Mouse (Mus musculus) hindbrain, postnatal 0 days (tissue): ENCODE results near the gene Armc7. TPM values are rescaled to one million over a fixed set of nuclear protein-coding genes. Genes with fewer than 3 reads are reported as not detected.
"Not testable (repeated sequence)": the region's sequence is repeated elsewhere in the genome, so short reads cannot be mapped to it uniquely, and the experiment has no call there.

Experiments
- ATAC-seq: fragments of 200-750 bp; cut with Nextera tagmentation; 2 replicates; pipeline ENCODE4 v1.8.0; 2017; ENCODE audit warnings: mild to moderate bottlenecking, moderate TSS enrichment, moderate library complexity
- DNase-seq: peaks from one replicate; pipeline ENCODE4 v3.0.0-alpha.2; 2015; ENCODE audit warnings: low spot score
- H3K27ac ChIP-seq: fragments of 300-500 bp; sonication (generic); 2 replicates; pipeline ENCODE4 v1.5.1; 2014; ENCODE audit warnings: mild to moderate bottlenecking
- H3K27me3 ChIP-seq: fragments of 300-500 bp; sonication (generic); 2 replicates; pipeline ENCODE4 v1.6.1; 2014; ENCODE audit warnings: low read length, mixed read lengths; ENCODE audit not compliant: insufficient read depth
- H3K36me3 ChIP-seq: fragments of 300-500 bp; sonication (generic); 2 replicates; pipeline ENCODE4 v1.6.1; 2014; ENCODE audit warnings: low read length, mixed read lengths; ENCODE audit not compliant: insufficient read depth
- H3K4me1 ChIP-seq: fragments of 300-500 bp; sonication (generic); 2 replicates; pipeline ENCODE4 v1.6.1; 2014; ENCODE audit warnings: antibody characterized with exemption, low read length, mixed read lengths; ENCODE audit not compliant: insufficient read depth
- H3K4me2 ChIP-seq: fragments of 300-500 bp; sonication (generic); 2 replicates; pipeline ENCODE4 v1.6.1; 2014; ENCODE audit warnings: low read depth, mild to moderate bottlenecking, low read length, moderate library complexity, mixed read lengths
- H3K4me3 ChIP-seq: fragments of 300-500 bp; sonication (generic); 2 replicates; pipeline ENCODE4 v1.5.1; 2014; ENCODE audit warnings: low read length
- H3K9ac ChIP-seq: fragments of 300-500 bp; sonication (generic); replicated peaks from 2 replicates; pipeline ENCODE4 v1.6.1; 2014; ENCODE audit warnings: mild to moderate bottlenecking, low read length, moderate library complexity, mixed read lengths
- H3K9me3 ChIP-seq: fragments of 300-500 bp; sonication (generic); 2 replicates; pipeline ENCODE4 v1.6.1; 2016; ENCODE audit warnings: low read length, mixed read lengths
- CTCF ChIP-seq: IDR thresholded peaks from 2 replicates; pipeline ENCODE4 v1.5.1; 2016; ENCODE audit warnings: antibody characterized with exemption, control low read depth, low read depth
- WGBS: fragments of 180-500 bp; shearing (Covaris S2); extraction: QIAGEN DNeasy Blood & Tissue Kit; methylation state at CpG from one replicate; pipeline ENCODE4 v1.1.7; 2014; 5-methylcytosine and 5-hydroxymethylcytosine counted together
- polyA plus RNA-seq: library from polyadenylated mRNA; unstranded; fragments of >200 nt; fragmentation: Nextera tagmentation; extraction: Ambion mirVana; gene quantifications from 2 replicates; pipeline ENCODE4 v1.2.1, GENCODE M21; 2015
- total RNA-seq: library from RNA; depleted of rRNA; stranded (reverse); fragments of >200 nt; gene quantifications from 2 replicates; pipeline ENCODE4 v1.2.3, GENCODE M21; 2014

The Armc7 gene
- total and polyA plus RNA-seq, 2 experiments from 2014 or later = 11.0 to 11.8 TPM

DNA sequence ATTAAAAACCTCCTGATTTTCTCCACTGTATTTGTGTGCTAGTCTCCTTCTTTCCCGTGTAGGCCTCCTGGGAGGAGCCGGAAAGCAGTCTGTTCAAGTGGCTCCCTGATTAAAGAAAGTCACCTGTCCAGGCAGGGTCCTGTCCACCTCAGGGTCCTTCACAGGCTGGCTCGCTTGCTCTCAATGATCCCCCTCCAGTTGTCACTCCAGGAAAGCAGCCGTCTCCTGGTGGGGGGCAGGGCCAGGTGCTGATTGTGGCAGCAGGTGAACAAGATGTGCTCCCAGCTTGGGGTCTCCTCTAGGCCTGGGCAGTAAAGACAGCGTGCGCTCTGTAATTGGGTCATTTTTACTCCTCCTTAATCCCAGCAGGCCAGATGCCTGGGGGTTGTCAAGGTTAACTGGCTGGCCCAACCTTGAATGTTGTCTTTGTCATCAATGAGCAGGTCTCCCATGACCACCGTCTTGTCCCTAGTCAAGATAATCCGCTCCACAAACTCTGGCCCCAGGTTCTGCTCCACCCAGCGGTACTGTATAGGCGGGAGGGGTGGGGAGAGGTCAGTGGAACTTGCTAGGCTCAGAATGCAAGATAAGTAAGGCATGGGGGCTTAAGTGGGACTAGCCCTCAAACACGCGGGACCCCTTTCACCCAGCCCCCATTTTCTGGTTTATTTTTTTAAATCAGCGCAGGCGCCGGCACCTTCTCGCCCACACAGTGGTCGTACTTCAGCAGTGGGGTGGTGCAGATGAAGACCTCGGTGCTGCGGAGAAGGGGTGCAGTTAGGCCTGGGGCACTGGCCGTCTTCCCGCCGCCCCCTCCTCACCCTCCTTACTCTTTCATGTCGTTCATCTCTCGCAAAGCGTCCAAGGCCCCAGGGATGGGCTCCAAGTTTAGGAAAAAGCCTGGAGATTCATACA is 15.2 kb downstream of the Armc7 start:
- peak overlapping the region; percentile 76 for H3K9ac ChIP-seq
- peak overlapping the region; percentile 79 for H3K4me2 ChIP-seq
- no peaks in the 10 kb centered on the region for H3K9me3 ChIP-seq
- H3K27ac ChIP-seq = peak overlapping the region; percentile 87
- no peaks in the 10 kb centered on the region for H3K27me3 ChIP-seq
- peaks cover 5% of the 10 kb centered on the region; the same call in 1 of the 2 replicates for H3K4me1 ChIP-seq
- TF ChIP-seq CTCF = no peak
- peak overlapping the region; percentile 72 for H3K4me3 ChIP-seq
- no peak for DNase-seq
- no peaks in the 10 kb centered on the region; the same call in 1 of the 2 replicates for H3K36me3 ChIP-seq
- 22% methylated on average over 25 of the region's 25 CpGs for WGBS
- peak; percentile 19; the same call in 1 of the 2 replicates for ATAC-seq

DNA sequence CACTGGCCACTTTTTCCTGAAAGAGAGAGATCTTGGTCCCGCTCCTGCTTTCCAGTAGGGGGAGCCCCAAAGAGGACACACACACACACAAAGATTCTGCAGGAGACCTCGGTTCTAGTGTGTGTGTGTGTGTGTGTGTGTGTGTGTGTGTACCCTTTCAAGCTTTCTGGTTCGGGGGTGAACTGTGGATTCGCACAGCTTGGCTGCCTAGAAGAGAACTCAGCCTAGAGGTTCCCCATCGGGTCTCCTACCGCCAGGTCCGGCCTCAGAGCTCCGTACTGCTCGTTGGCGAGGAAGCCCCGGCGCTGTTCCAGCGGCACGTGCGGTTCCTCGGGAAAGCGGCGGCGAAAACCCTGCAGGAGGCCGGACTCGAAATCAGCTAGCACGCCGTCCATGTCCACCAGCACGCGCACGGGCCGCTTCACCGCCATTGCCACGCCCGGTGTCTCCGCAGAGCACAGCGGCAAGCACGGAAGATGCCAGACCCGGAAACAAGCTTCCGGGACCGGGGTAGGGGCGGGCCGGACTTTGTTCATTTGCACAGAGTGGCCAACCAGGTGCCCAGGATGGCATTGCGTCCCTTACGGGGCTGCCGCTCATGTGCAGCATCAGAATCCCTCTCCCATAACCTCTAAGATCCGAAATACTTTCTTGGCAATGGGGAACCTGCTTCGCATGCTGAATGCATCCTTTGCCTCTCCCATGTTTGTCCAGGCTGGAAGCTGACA is 16.1 kb downstream of the Armc7 start, which contains the start of gene Nt5c:
TSS of gene Nt5c (minus strand) at position 507 of the 728 bp plus-strand sequence.
- DNase-seq = peak; percentile 91
- H3K4me2 ChIP-seq = peak within 1 kb of the TSS; percentile 79

DNA sequence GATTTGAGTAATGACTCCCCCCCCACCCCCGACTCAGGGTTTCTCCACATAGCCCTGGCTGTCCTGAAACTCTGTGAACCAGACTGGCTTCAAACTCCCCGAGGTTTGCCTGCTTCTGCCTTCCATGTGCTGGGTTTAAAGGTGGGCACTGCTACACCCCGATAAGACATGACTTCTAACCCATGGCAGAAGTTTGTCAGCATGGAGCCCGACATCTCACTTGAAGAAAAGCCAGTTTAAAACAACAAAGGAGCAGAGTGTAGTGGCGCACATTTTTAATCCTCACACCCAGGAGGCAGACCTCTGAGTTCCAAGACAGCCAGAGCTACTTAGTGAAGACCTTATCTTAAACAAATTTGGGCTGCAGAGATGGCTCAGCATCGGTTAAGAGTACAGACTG is 16.9 kb downstream of the Armc7 start:
- no peak for TF ChIP-seq CTCF
- ATAC-seq (no peak), DNase-seq (no peak)
- H3K27ac ChIP-seq = no peak overlapping the region
- peak overlapping the region; percentile 72 for H3K4me3 ChIP-seq
- H3K27me3 ChIP-seq = no peaks in the 10 kb centered on the region
- peak overlapping the region; percentile 76; the same call in 1 of the 2 replicates for H3K9ac ChIP-seq
- WGBS = 37% methylated on average over 6 of the region's 6 CpGs
- peaks cover 5% of the 10 kb centered on the region; the same call in 1 of the 2 replicates for H3K4me1 ChIP-seq
- H3K36me3 ChIP-seq = no peaks in the 10 kb centered on the region; the same call in 1 of the 2 replicates
- H3K4me2 ChIP-seq = peak overlapping the region; percentile 79
- no peaks in the 10 kb centered on the region for H3K9me3 ChIP-seq

More for the DNA sequence above, 16.1 kb downstream of the Armc7 start, which contains the start of gene Nt5c:
- Histone ChIP-seq H3K4me3 (peak within 1 kb of the TSS; percentile 72), H3K9me3 (no peaks in the 10 kb centered on the region), H3K9ac (peak within 1 kb of the TSS; percentile 76), H3K27ac (peak within 1 kb of the TSS; percentile 87), H3K36me3 (no peaks in the 10 kb centered on the region; the same call in 1 of the 2 replicates), H3K27me3 (no peaks in the 10 kb centered on the region), H3K4me1 (peaks cover 5% of the 10 kb centered on the region; the same call in 1 of the 2 replicates)
- under 1% methylated on average over 43 of the region's 43 CpGs for WGBS
- ATAC-seq = peak; percentile 92
- peak; percentile 87 for TF ChIP-seq CTCF

DNA sequence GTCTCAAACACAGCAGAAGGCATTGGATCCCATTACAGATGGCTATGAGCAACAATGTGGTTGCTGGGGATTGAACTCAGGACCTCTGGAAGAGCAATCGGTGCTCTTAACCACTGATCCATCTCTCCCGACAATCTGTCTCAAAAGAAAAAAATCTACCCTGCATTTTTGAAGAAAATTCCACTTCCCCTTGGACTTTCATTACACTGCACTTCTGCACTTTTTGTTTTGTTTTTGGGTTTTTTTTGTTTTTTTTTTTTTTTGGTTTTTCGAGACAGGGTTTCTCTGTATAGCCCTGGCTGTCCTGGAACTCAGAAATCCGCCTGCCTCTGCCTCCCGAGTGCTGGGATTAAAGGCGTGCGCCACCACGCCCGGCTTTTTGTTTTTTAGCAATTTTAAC is 21.1 kb downstream of the Armc7 start:
- 90% methylated on average over 9 of the region's 9 CpGs for WGBS
- peaks cover 34% of the 10 kb centered on the region for H3K36me3 ChIP-seq

DNA sequence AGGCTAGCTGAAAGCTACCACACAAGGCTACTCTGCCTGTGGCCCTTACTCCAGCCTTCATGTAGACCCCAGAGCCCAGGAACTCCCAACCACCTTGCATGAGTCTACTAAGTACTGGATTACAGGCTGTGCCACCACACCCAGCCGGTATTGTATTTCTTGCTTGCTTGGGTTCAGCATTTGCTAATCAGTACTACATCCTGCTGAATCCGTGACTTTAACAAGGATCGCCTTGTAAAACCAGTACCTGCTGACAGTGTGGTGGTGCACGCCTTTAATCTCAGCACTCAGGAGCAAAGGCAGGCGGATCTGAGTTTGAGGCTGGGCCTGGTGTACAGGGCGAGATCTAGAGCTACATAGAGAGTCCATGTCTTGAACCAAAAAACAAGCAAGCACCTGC is 27.2 kb downstream of the Armc7 start:
- WGBS = 95% methylated on average over 6 of the region's 6 CpGs

More for the DNA sequence above, 21.1 kb downstream of the Armc7 start:
- H3K9ac ChIP-seq, H3K27me3 ChIP-seq, DNase-seq, H3K27ac ChIP-seq, H3K9me3 ChIP-seq, H3K4me2 ChIP-seq, H3K4me1 ChIP-seq, ATAC-seq, H3K4me3 ChIP-seq: not testable (repeated sequence)

DNA sequence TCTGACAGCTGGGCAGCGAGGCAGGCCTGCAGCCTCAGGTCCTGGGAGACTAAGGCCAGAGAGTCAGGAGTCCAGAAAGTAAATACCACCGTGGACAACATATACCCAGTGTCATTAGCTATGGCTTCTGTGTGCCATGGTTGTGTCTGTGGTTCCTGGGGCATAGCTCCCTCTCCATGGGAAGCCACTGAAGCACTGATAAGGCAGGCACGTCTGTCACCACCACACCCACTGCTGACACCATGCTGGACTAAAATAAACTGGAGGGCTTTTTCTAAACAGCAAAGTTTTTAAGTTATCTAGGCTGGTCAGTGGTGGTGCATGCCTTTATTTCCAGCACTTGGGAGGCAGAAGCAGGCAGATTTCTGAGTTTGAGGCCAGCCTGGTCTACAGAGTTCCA is 31.1 kb downstream of the Armc7 start:
- peaks cover 16% of the 10 kb centered on the region for H3K4me1 ChIP-seq
- no peak for ATAC-seq
- WGBS = 47% methylated on average over 3 of the region's 3 CpGs

More for the DNA sequence above, 27.2 kb downstream of the Armc7 start:
- Histone ChIP-seq H3K27ac (no peak overlapping the region), H3K27me3 (no peaks in the 10 kb centered on the region), H3K36me3 (peaks cover 34% of the 10 kb centered on the region), H3K9me3 (no peaks in the 10 kb centered on the region), H3K4me1 (no peaks in the 10 kb centered on the region), H3K9ac (no peak overlapping the region), H3K4me3 (no peak overlapping the region), H3K4me2 (no peak overlapping the region)
- DNase-seq (no peak), ATAC-seq (no peak)
- no peak for TF ChIP-seq CTCF

More for the DNA sequence above, 31.1 kb downstream of the Armc7 start:
- Histone ChIP-seq H3K9me3 (no peaks in the 10 kb centered on the region), H3K9ac (no peak overlapping the region), H3K4me2 (no peak overlapping the region), H3K27ac (no peak overlapping the region), H3K27me3 (no peaks in the 10 kb centered on the region), H3K4me3 (no peak overlapping the region), H3K36me3 (no peaks in the 10 kb centered on the region; the same call in 1 of the 2 replicates)
- TF ChIP-seq CTCF = no peak
- no peak for DNase-seq
